Mouse (Mus musculus) adrenal gland, postnatal 14 days (tissue): ENCODE results near the gene Zdhhc8. TPM values are rescaled to one million over a fixed set of nuclear protein-coding genes. Genes with fewer than 3 reads are reported as not detected.

Experiments used
- DNase-seq: peaks from one replicate; pipeline ENCODE4 v3.0.0; 2021; ENCODE audit warnings: mixed read lengths
- total RNA-seq: library from RNA; stranded (reverse); gene quantifications from 2 replicates; pipeline ENCODE4 v1.2.3, GENCODE M21; 2021

Zdhhc8 gene
- total RNA-seq, 1 experiment from 2014 or later, result 18.6 TPM

GRCm38 (mm10) chr16:18231451-18231850, 3.5 kb downstream of the Zdhhc8 start:
- no peak for DNase-seq

DNA sequence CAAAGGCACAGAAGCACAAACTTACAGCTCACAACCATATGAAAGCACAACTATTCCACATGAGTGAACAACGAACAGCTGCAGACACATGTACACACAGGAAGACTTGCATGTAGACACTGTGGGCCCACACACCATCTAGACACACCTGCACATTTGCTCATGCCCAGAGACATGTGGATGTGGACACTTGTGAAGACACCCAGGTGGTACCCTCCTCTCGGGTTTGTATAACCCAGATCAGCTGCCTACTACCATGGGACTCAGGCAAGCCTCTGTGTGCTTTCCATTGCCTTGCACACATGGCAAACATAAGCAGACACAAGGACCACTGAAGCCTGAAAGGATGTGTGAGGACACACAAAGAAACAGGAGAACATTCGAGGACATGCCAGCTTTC, 3.9 kb downstream of the Zdhhc8 start:
- DNase-seq, result no peak

GRCm38 (mm10) chr16:18230617-18231016, 4.3 kb downstream of the Zdhhc8 start:
- no peak for DNase-seq

DNA sequence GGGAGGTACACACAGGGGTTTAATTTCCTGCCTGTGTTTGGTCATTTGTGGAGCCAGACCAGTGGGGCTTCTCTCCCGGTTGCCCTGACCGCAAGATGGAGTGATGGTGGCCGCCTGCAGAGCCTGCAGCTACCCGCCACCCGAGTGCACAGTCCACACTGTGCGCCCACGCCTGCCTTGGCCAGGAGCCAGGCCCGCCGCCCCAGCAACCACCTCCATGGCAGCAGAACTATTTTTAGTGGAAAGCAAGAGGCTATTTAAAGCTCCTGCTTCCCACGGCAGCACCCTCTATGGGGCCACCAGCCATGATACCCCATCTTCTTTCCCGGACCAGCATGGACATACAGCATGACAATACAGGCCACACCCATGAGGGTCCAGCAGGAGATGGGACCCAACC, 5.3 kb downstream of the Zdhhc8 start:
- peak; percentile 39 for DNase-seq

DNA sequence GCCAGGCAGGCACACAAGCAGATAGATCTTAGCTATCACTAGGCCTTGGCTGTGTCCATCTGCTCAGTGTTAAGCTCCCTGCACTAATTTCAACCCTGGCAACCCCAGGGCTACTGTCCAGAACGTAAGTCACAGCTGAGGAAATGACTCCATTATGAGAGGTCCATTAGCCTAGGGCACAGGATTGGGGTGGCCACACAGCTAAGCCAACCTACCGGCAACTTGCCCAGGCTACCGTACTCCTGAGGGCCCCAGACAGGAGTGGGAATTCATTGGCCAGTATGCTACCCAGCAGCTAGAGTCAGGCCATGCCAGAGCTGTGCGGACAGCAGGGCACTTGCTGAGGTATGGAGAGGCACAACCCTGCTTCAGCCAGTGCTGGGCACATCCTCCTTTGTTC, 6.1 kb downstream of the Zdhhc8 start:
- no peak for DNase-seq

DNA sequence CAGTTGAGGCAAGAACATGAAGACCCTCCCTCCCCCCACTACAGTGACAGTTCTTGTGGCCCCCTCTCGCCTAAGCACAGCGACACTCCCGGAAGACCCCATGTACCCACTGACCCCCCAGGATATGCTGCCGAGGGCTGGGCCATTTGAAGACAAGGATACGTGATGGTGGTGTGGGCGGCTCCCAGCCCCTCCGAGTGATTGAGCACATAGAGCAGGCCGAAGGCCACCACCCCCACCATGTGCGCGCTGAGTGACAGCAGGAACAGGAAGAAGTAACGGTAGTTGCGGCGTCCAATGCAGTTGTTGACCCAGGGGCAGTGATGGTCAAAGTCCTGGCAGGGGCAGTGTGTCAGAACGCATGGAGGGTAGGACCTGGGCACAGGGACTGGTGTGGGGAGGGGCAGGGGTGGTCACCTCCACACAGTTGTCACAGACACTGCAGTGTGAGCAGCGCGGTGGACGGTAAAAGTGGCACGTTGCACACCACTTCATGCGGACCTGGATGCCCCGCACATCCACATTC, 7.0 kb downstream of the Zdhhc8 start:
- no peak for DNase-seq

GRCm38 (mm10) chr16:18227187-18227586, 7.7 kb downstream of the Zdhhc8 start:
- DNase-seq, result no peak

- DNase-seq, result no peak
Measured at GRCm38 (mm10) chr16:18222188-18222587, 12.7 kb downstream of the Zdhhc8 start.

DNA sequence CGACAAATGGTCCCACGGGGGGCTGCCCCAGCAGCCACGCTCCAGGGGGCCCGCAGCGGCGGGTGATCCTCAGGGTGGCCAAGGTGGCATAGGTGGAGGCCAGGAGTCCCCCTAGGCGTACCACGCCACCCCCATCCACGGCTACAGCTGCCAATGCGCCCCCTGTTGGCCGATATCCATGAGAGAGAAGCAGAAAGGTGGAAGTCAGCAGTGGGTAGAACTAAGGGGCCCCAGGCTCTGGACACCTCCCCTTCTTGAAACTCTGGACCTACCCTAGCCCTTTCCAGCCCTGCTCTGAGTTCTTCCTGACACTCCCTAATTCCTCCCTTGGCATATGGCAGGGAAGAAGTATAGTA, 13.4 kb downstream of the Zdhhc8 start:
- DNase-seq, result no peak

GRCm38 (mm10) chr16:18220856-18221542, 13.9 kb downstream of the Zdhhc8 start:
- no peak for DNase-seq

- DNase-seq, result peak; percentile 76
Measured at GRCm38 (mm10) chr16:18220001-18220400, 14.9 kb downstream of the Zdhhc8 start.

- no peak for DNase-seq
Measured at GRCm38 (mm10) chr16:18218580-18218996, 16.3 kb downstream of the Zdhhc8 start.

DNA sequence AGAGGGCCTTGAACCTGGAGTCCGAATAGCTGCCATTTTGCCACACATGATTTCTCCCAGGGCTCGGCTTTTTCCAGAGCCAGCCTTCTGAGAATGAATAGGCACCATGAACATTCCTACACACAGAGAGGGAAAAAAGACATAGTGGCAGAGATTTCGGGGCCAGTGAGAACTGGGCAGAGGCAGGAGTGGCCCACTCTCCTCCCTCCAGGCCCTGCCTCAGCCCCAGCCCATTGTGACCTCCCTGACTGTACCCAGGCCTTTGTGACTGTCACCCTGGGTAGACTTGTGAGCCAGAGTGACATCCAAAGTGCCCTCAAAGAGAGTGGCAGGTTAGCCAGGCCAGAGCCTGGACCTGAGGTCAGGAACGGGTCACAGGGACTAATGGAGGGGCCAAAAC, 17.4 kb downstream of the Zdhhc8 start, which contains the start of gene Ccdc188:
Gene Ccdc188, plus strand, starts transcription at position 301 of the 400 bp plus-strand sequence.
- DNase-seq, result no peak

DNA sequence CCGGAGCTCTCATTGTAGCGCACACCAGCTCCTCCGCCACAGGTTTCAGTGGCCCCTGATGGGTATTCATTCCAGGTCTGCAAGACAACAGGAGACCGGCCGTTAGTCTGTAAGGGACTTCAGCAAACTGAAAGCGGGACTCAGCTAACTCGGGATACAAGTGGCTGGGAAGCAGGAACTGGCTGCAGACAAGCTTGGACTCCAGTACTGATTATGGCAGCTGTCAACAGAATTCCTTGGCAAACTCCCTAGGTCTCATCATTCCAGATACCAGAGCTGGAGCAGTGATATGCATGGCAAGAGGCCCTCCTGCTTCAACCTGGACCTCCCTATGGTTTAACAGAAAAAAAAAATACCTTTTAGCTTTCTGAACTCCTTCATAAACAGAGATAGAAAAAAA, 20.1 kb downstream of the Zdhhc8 start:
- DNase-seq, result no peak

- no peak for DNase-seq
Measured at GRCm38 (mm10) chr16:18213689-18214088, 21.2 kb downstream of the Zdhhc8 start.

DNA sequence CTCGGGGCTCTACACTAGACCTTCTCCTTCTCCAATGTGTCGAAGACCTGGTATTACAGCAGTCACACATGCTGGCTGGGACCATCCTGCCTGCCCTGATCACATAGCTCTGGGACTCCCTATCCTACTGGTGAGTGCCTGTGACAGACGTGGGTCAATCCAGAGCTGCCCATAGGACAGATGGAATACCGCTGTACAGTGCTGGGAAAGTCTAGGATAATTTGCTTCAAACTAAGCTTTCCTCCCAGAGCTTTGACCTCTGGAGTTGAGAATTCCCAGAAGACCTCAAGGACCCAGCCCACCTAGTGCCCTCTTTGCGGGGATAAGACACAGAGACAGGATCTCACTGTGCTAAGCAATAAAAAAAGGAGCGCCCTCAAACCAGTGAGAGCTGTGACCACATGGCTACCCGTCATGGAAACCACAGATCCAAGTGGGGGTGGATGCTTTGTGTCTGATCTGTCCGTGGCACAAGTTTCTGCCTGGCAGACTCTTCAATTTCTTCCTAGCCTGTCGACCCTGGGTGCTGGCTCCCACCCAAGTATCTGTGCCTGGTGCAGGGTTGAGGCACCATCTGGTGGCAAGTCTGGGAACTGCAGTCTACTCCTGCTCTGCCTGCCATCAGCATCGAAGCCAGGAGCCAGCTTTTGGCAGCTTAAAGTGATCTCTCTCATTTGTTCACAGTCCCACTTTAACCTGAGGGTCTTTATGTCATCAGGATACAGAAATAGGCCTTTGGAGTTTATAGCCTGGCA, 23.3 kb downstream of the Zdhhc8 start:
- peak; percentile 90 for DNase-seq

GRCm38 (mm10) chr16:18210701-18211416, 24.1 kb downstream of the Zdhhc8 start:
- DNase-seq, result peak; percentile 82

- no peak for DNase-seq
Measured at GRCm38 (mm10) chr16:18203430-18204091, 31.4 kb downstream of the Zdhhc8 start.

DNA sequence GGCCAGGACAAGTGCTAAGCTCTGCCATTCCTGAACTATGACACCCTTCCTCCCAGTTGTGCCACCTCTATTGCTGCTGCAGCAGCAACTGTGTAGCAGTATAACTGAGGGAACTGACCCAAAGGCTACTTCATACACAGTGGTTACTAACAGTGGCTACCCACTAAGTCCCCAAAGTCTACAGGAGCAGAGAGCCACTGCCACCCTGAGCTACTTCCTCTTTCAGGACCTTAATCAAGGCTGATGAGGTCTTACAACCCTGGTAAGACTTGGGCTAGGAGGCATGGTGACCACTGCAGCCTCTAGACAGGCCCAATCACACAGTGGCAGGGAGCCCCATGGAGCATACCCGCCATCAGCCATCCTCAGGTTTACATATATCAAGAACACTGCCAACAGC, 32.9 kb downstream of the Zdhhc8 start:
- no peak for DNase-seq

DNA sequence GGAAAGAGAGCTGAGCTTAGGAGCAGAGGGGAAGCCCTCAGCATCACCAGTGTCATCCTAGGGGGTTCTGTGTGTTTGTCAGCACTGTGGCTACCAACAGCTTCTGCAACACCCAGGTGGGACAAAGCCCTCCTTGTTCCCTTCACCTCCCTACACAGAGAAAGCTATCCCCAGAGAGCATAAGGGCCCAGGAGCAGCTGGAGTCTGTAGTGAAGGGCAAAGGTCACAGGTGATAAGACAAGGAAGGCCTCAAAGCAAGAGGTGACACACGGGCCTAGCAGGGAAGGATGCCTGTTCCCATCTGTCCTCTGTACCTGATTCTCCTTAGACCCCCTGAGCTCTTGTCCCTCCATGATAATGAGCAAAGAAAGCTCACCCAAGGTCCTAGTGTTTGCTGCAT, 33.3 kb downstream of the Zdhhc8 start:
- no peak for DNase-seq

- DNase-seq, result no peak
Measured at GRCm38 (mm10) chr16:18200062-18200461, 34.9 kb downstream of the Zdhhc8 start.

- DNase-seq, result no peak
Measured at GRCm38 (mm10) chr16:18198365-18199098, 36.4 kb downstream of the Zdhhc8 start.
